Mouse (Mus musculus): Measurements from ENCODE around the gene Atp5s. TPM values are rescaled to one million over a fixed set of nuclear protein-coding genes. Genes with fewer than 3 reads are reported as not detected.

Atp5s gene
- total and polyA plus RNA-seq, 2 experiments, result 8.6 to 9.9 TPM

DNA sequence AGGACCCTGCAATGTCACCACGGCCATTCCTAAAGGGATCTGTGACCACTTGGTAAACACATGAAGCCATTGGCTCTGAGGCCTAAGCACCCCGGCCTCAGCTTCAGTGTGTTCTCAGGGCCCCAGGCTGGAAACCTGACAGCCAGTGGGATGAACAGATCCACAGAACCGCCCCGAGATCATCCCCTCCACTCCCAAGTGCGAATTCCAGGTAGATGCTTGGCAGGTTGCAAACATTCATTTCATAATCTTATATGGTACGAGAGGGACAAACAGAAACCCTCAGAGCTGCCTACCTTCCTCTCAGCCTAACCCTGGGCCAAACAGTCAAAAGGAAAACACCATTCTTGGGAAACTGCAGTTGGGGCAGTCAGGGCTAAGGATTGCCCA lies 52.6 kb downstream of the Atp5s start:
- H3K27me3 ChIP-seq (ENCODE audit: control insufficient read depth, insufficient read depth, low read length), result no peaks in the 10 kb centered on the region
- no peaks in the 10 kb centered on the region for H3K79me2 ChIP-seq (ENCODE audit: control insufficient read depth, insufficient read depth, low read length)
- 28% methylated on average over 6 of the region's 6 CpGs for WGBS
- H3K9ac ChIP-seq (ENCODE audit: low read depth, low read length), result no peak overlapping the region
- H3K4me3 ChIP-seq (ENCODE audit: insufficient read depth, low read depth, low read length), result no peak overlapping the region
- DNase-seq (ENCODE audit: extremely low read depth, low read depth, low spot score), result peak; percentile 62
- peaks cover 16% of the 10 kb centered on the region for H3K4me1 ChIP-seq (ENCODE audit: control insufficient read depth, insufficient read depth, low read length)
- H3K36me3 ChIP-seq (ENCODE audit: control insufficient read depth, insufficient read depth, low read length), result no peaks in the 10 kb centered on the region
- no peak for TF ChIP-seq CTCF (IDR thresholded peaks at IDR 0.05; ENCODE audit: low read depth, low read length)
- no peak for TF ChIP-seq POLR2A (IDR thresholded peaks at IDR 0.05; ENCODE audit: extremely low read depth, insufficient read depth, low read length)
- peak overlapping the region; percentile 88 for H3K27ac ChIP-seq (replicated peaks; ENCODE audit: insufficient read depth, low read depth, low read length)

DNA sequence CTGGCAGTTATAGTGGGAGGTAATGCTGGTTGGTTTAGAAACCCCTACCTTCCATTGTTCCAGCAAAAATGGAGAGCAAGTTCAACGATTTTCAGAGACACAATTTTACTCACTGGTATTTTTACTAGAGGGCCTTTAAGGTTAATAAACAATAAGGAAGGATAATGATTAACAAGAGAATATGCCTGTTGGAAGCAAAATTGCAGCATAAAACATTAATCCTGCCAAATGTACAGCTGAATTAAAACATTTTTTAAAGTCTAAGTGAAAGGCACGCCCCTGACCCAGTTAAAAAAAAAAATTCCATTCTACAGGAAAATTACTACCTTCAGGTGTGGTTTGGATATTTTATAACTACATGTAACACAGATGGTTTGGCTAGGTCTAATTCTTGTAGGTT lies 53.2 kb downstream of the Atp5s start:
- DNase-seq (ENCODE audit: extremely low read depth, low read depth, low spot score), result peak; percentile 78
- H3K27me3 ChIP-seq (ENCODE audit: control insufficient read depth, insufficient read depth, low read length), result no peaks in the 10 kb centered on the region
- H3K4me3 ChIP-seq (ENCODE audit: insufficient read depth, low read depth, low read length), result no peak overlapping the region
- H3K36me3 ChIP-seq (ENCODE audit: control insufficient read depth, insufficient read depth, low read length), result no peaks in the 10 kb centered on the region
- TF ChIP-seq POLR2A (IDR thresholded peaks at IDR 0.05; ENCODE audit: extremely low read depth, insufficient read depth, low read length) (no peak), CTCF (IDR thresholded peaks at IDR 0.05; ENCODE audit: low read depth, low read length) (no peak)
- WGBS, result 21% methylated on average over 2 of the region's 2 CpGs
- H3K9ac ChIP-seq (ENCODE audit: low read depth, low read length), result no peak overlapping the region
- H3K27ac ChIP-seq (replicated peaks; ENCODE audit: insufficient read depth, low read depth, low read length), result peak overlapping the region; percentile 88
- peaks cover 17% of the 10 kb centered on the region for H3K4me1 ChIP-seq (ENCODE audit: control insufficient read depth, insufficient read depth, low read length)
- H3K79me2 ChIP-seq (ENCODE audit: control insufficient read depth, insufficient read depth, low read length), result no peaks in the 10 kb centered on the region

DNA sequence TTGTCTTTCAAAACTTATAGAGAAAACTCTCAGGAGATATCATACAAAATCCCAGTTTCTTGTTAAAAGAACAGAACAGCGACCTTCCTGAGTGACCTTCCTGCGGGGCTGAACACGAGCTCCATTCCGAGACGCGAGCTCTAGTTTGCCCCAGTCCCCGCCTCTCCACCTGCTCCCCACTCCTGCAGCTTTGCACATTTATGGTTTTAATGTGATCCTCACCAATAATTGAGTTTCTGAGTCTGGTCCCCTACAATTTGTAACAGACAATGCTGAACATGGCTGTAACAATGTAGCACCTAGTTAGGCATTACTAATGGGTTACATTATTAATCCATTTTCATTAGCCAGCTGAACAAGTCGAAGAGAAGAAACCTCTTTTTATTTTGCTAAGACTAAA lies 56.7 kb downstream of the Atp5s start:
- Histone ChIP-seq H3K4me1 (ENCODE audit: control insufficient read depth, insufficient read depth, low read length) (peaks cover 19% of the 10 kb centered on the region), H3K9ac (ENCODE audit: low read depth, low read length) (no peak overlapping the region), H3K79me2 (ENCODE audit: control insufficient read depth, insufficient read depth, low read length) (no peaks in the 10 kb centered on the region), H3K27me3 (ENCODE audit: control insufficient read depth, insufficient read depth, low read length) (no peaks in the 10 kb centered on the region), H3K27ac (replicated peaks; ENCODE audit: insufficient read depth, low read depth, low read length) (no peak overlapping the region), H3K36me3 (ENCODE audit: control insufficient read depth, insufficient read depth, low read length) (no peaks in the 10 kb centered on the region), H3K4me3 (ENCODE audit: insufficient read depth, low read depth, low read length) (no peak overlapping the region)
- 95% methylated on average over 8 of the region's 8 CpGs for WGBS
- TF ChIP-seq POLR2A (IDR thresholded peaks at IDR 0.05; ENCODE audit: extremely low read depth, insufficient read depth, low read length) (no peak), CTCF (IDR thresholded peaks at IDR 0.05; ENCODE audit: low read depth, low read length) (no peak)
- DNase-seq (ENCODE audit: extremely low read depth, low read depth, low spot score), result no peak

DNA sequence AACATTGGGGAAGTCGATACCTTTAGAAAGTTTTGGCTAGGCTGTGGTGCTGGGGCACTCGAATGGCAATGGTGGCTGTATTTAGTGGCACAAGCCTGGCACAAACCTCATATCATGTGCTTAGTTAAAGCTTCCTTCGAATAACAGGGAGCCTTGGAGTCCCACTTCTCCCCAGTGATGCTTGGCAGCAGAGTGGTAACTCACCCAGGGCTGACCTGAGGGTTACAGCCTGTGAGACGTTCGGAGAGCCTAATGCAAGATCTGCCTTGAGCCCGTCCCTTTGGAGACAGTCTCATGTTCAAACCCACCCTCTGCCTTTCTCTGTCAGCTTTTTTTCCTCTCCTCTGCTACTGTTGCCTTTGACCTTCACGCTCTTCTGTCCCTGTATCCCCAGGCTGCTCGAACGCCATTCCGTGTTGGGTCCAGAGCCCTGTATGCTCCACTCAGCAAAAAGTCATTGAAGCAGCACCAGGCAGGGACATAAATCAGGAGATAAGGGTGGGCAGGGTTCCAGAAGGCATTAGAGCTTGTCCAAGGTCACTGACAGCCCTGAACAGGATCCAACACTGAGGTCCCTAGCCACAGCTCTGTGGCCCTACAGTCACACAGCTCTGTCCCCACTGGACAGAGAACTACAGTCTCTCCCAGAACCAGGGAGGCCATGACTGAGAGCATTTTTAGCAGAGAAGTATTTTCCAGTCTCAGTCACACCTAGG lies 57.3 kb downstream of the Atp5s start:
- no peak overlapping the region for H3K27ac ChIP-seq (replicated peaks; ENCODE audit: insufficient read depth, low read depth, low read length)

DNA sequence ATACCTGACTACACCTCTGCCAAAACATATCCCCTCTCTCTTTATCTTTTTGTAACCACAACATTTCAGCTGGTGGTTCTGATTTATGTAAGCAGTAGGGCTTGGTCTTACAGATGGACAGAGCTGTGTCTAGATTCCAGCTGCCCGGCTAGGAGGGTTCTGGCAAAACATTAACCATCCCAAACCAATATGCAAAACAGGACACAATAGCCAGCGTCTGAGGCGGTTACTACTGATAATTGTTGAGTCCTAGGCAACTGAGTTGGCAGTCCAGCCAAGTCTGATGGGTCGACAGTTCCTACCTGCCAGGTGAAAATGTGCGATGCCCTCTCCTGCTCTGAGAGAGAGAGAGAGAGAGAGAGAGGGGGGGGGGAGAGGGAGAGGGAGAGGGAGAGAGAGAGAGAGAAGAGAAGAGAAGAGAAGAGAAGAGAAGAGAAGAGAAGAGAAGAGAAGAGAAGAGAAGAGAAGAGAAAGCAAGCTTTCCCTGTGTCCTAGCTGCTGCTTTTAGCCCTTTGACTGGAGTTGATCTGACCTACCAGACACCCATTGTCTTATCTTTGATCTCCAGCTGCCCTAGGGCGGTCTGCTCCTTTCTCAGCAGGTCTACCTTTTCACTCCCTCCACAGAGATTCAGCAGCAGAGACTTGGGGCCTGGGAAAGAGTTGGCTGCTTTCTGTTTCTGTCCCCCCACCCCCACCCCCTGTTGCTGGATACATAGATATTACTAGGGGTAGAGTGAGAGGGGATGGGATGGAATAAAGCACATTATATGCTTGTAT lies 58.7 kb downstream of the Atp5s start:
- Histone ChIP-seq H3K27ac (replicated peaks; ENCODE audit: insufficient read depth, low read depth, low read length) (no peak overlapping the region), H3K79me2 (ENCODE audit: control insufficient read depth, insufficient read depth, low read length) (no peaks in the 10 kb centered on the region), H3K4me1 (ENCODE audit: control insufficient read depth, insufficient read depth, low read length) (peaks cover 9% of the 10 kb centered on the region), H3K9ac (ENCODE audit: low read depth, low read length) (no peak overlapping the region), H3K4me3 (ENCODE audit: insufficient read depth, low read depth, low read length) (no peak overlapping the region), H3K27me3 (ENCODE audit: control insufficient read depth, insufficient read depth, low read length) (no peaks in the 10 kb centered on the region), H3K36me3 (ENCODE audit: control insufficient read depth, insufficient read depth, low read length) (no peaks in the 10 kb centered on the region)
- TF ChIP-seq CTCF (IDR thresholded peaks at IDR 0.05; ENCODE audit: low read depth, low read length), result no peak
- no peak for TF ChIP-seq POLR2A (IDR thresholded peaks at IDR 0.05; ENCODE audit: extremely low read depth, insufficient read depth, low read length)
- peak; percentile 71 for DNase-seq (ENCODE audit: extremely low read depth, low read depth, low spot score)
- 39% methylated on average over 6 of the region's 6 CpGs for WGBS

More for the DNA sequence above, 57.3 kb downstream of the Atp5s start:
- Histone ChIP-seq H3K9ac (ENCODE audit: low read depth, low read length) (no peak overlapping the region), H3K27me3 (ENCODE audit: control insufficient read depth, insufficient read depth, low read length) (no peaks in the 10 kb centered on the region), H3K4me1 (ENCODE audit: control insufficient read depth, insufficient read depth, low read length) (peaks cover 14% of the 10 kb centered on the region), H3K4me3 (ENCODE audit: insufficient read depth, low read depth, low read length) (no peak overlapping the region), H3K36me3 (ENCODE audit: control insufficient read depth, insufficient read depth, low read length) (no peaks in the 10 kb centered on the region), H3K79me2 (ENCODE audit: control insufficient read depth, insufficient read depth, low read length) (no peaks in the 10 kb centered on the region)
- WGBS, result 57% methylated on average over 10 of the region's 10 CpGs
- DNase-seq (ENCODE audit: extremely low read depth, low read depth, low spot score), result peak; percentile 65
- TF ChIP-seq CTCF (IDR thresholded peaks at IDR 0.05; ENCODE audit: low read depth, low read length) (no peak), POLR2A (IDR thresholded peaks at IDR 0.05; ENCODE audit: extremely low read depth, insufficient read depth, low read length) (no peak)

DNA sequence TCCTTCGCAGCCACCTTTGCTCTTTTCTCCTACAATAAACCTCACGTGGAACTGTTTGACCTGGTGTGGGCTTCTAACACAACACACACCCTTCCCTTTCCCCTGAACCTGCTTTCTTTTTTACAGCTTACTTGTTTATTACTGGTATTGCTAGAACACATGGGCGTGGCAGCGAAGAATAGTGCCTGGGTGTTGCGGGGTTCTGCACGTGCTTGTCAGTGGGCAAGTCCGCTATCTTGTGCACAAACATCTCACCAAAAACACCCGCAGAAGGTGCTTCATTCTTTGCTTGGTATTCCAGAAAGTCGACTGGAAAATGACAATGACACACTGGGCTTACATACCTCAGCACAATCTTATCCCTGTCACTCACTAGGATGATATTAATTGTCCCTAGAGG lies 60.7 kb downstream of the Atp5s start:
- Histone ChIP-seq H3K27me3 (ENCODE audit: control insufficient read depth, insufficient read depth, low read length) (no peaks in the 10 kb centered on the region), H3K79me2 (ENCODE audit: control insufficient read depth, insufficient read depth, low read length) (no peaks in the 10 kb centered on the region), H3K27ac (replicated peaks; ENCODE audit: insufficient read depth, low read depth, low read length) (no peak overlapping the region), H3K4me3 (ENCODE audit: insufficient read depth, low read depth, low read length) (no peak overlapping the region), H3K36me3 (ENCODE audit: control insufficient read depth, insufficient read depth, low read length) (no peaks in the 10 kb centered on the region), H3K4me1 (ENCODE audit: control insufficient read depth, insufficient read depth, low read length) (peaks cover 7% of the 10 kb centered on the region; the same call in 1 of the 2 replicates), H3K9ac (ENCODE audit: low read depth, low read length) (no peak overlapping the region)
- 92% methylated on average over 9 of the region's 9 CpGs for WGBS
- TF ChIP-seq POLR2A (IDR thresholded peaks at IDR 0.05; ENCODE audit: extremely low read depth, insufficient read depth, low read length), result no peak
- no peak for TF ChIP-seq CTCF (IDR thresholded peaks at IDR 0.05; ENCODE audit: low read depth, low read length)
- DNase-seq (ENCODE audit: extremely low read depth, low read depth, low spot score), result no peak

Data from liver, adult 2 months (tissue).